In the genomic region with DNA sequence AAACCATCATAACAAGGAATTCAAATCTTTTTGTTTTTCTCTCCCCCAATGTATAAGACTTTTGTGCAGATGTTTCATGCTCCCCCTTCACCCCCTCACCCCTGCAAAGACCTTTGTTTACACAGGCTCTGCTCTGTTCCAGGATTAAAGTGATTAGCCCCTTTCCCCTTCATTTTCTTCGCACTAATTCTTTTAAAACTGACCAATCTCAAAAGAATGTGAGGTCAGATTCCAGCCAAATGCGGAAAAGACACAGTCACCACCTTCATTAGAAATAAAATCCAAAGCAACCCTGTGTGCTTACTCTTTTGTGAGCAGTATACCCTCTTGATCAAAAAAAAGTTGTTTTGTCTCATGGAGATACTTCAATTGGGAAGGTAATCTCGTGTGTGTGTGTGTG, we compare ENCODE assay signal across 22 mouse cellular contexts.
"Had no signal": no experiment of that assay in that cellular context is flagged by ENCODE, and none has a peak within 500 bp of the region (broad histone marks: within the 10 kb centered on the region; RNA-seq: fewer than 3 reads in every experiment).

No protein-coding gene starts in this region.

- H3K9ac ChIP-seq: heart, embryonic 12.5 days; hindbrain, embryonic 13.5 days; hindbrain, embryonic 15.5 days; limb, embryonic 13.5 days; limb, embryonic 15.5 days; liver, embryonic 12.5 days; liver, embryonic 14.5 days had no signal

- ATAC-seq: hindbrain, postnatal 0 days; intestine, embryonic 16.5 days; liver, embryonic 12.5 days had no signal

- H3K27me3 ChIP-seq: heart, embryonic 12.5 days; hindbrain, embryonic 13.5 days; hindbrain, embryonic 15.5 days; limb, embryonic 13.5 days; limb, embryonic 15.5 days; liver, embryonic 12.5 days had no signal

- H3K27ac ChIP-seq: heart, embryonic 10.5 days; hindbrain, embryonic 13.5 days; hindbrain, embryonic 15.5 days; hindbrain, postnatal 0 days; layer of hippocampus, adult 2 months; left cerebral cortex, adult 2 months; limb, embryonic 13.5 days; limb, embryonic 15.5 days; liver, embryonic 12.5 days; liver, embryonic 14.5 days had no signal

- H3K4me1 ChIP-seq: heart, embryonic 10.5 days; heart, embryonic 12.5 days; hindbrain, embryonic 13.5 days; hindbrain, embryonic 15.5 days; limb, embryonic 13.5 days; limb, embryonic 15.5 days; liver, embryonic 12.5 days had no signal

- H3K4me3 ChIP-seq: heart, embryonic 10.5 days; heart, embryonic 12.5 days; hindbrain, embryonic 13.5 days; hindbrain, embryonic 15.5 days; layer of hippocampus, adult 2 months; left cerebral cortex, adult 2 months; limb, embryonic 13.5 days; limb, embryonic 15.5 days; liver, embryonic 12.5 days had no signal

- H3K36me3 ChIP-seq: heart, embryonic 10.5 days; heart, embryonic 12.5 days; hindbrain, embryonic 13.5 days; hindbrain, embryonic 15.5 days; limb, embryonic 13.5 days; limb, embryonic 15.5 days; liver, embryonic 12.5 days had no signal

- DNase-seq: gastrocnemius, postnatal 14 days; heart, adult 18-20 months; heart, postnatal 10 days; heart, postnatal 36 days; kidney, adult 18-20 months; kidney, adult 8-10 months; kidney, postnatal 10 days; kidney, postnatal 25 days; kidney, postnatal 4 days; left cerebral cortex, postnatal 4 days had no signal

- H3K4me2 ChIP-seq: heart, embryonic 12.5 days; hindbrain, embryonic 13.5 days; hindbrain, embryonic 15.5 days; limb, embryonic 13.5 days; limb, embryonic 15.5 days; liver, embryonic 12.5 days had no signal

- H3K9me3 ChIP-seq: heart, embryonic 10.5 days; heart, embryonic 12.5 days; hindbrain, embryonic 13.5 days; hindbrain, embryonic 15.5 days; limb, embryonic 13.5 days; limb, embryonic 15.5 days; liver, embryonic 12.5 days had no signal
